Mouse (Mus musculus) right cerebral cortex, postnatal 14 days (tissue): ENCODE data around the gene Gm30737.
"Not testable (repeated sequence)": the region's sequence is repeated elsewhere in the genome, so short reads cannot be mapped to it uniquely, and the experiment has no call there.

Experiments
- DNase-seq: peaks from one replicate; pipeline ENCODE4 v3.0.0; 2022

Gm30737 gene

GRCm38 (mm10) chrY:14400410-14400809, at the start of gene Gm30737:
Gm30737 (plus strand) TSS chrY:14400710.
- DNase-seq: not testable (repeated sequence)
